Mouse (Mus musculus) liver, embryonic 14.5 days (tissue): ENCODE measurements at regions not wholly inside any gene's neighbourhood (a gene's known extent, or its start where the extent isn't known, plus 50 kb on each side); places are given as distances from the start of the nearest gene placed in this dataset.

Source experiments
- ATAC-seq: fragments of 200-750 bp; cut with Nextera tagmentation; 2 replicates; pipeline ENCODE4 v1.8.0; 2017; ENCODE audit warnings: moderate number of reproducible peaks, mild to moderate bottlenecking, moderate library complexity; ENCODE audit not compliant: insufficient read depth
- DNase-seq, 3 experiments: peaks; one replicate each; pipeline ENCODE4 v3.0.0-alpha.2; 2012 to 2013; ENCODE audit warnings: low read depth in 3 of 3, low spot score in 3 of 3
- H3K27ac ChIP-seq: fragments of 300-500 bp; sonication (generic); 2 replicates; pipeline ENCODE4 v1.5.1; 2014; ENCODE audit warnings: moderate library complexity, mild to moderate bottlenecking, control low read depth, inconsistent platforms
- H3K27me3 ChIP-seq: fragments of 300-500 bp; sonication (generic); 2 replicates; pipeline ENCODE4 v1.6.1; 2014; ENCODE audit warnings: mild to moderate bottlenecking, low read length, moderate library complexity; ENCODE audit not compliant: control insufficient read depth, insufficient read depth
- H3K36me3 ChIP-seq: fragments of 300-500 bp; sonication (generic); replicated peaks from 2 replicates; pipeline ENCODE4 v1.6.1; 2014; ENCODE audit warnings: low read depth; ENCODE audit not compliant: control insufficient read depth, insufficient read depth
- H3K4me1 ChIP-seq, 2 experiments: fragments of 200-500 bp in 1 of 2; fragments of 300-500 bp in 1 of 2; sonication (generic) in 1 of 2; replicated peaks; 2 replicates each; pipeline ENCODE4 v1.6.1; 2012 to 2014; ENCODE audit warnings: antibody characterized with exemption in 1 of 2, inconsistent platforms in 1 of 2, low read length in 1 of 2; ENCODE audit not compliant: control insufficient read depth in 2 of 2, insufficient read depth in 2 of 2
- H3K4me2 ChIP-seq: fragments of 300-500 bp; sonication (generic); 2 replicates; pipeline ENCODE4 v1.6.1; 2014; ENCODE audit warnings: low read depth, mild to moderate bottlenecking, control low read depth, moderate library complexity
- H3K4me3 ChIP-seq, 2 experiments: fragments of 200-500 bp in 1 of 2; fragments of 300-500 bp in 1 of 2; sonication (generic) in 1 of 2; 2 replicates each; pipeline ENCODE4 v1.5.1; 2012 to 2014; ENCODE audit warnings: low read depth in 2 of 2, low read length in 2 of 2, mild to moderate bottlenecking in 2 of 2, control low read depth in 1 of 2, inconsistent platforms in 1 of 2, moderate library complexity in 1 of 2; ENCODE audit not compliant: insufficient read depth in 1 of 2
- H3K9ac ChIP-seq: fragments of 300-500 bp; sonication (generic); replicated peaks from 2 replicates; pipeline ENCODE4 v1.6.1; 2014; ENCODE audit warnings: mild to moderate bottlenecking, control low read depth, moderate library complexity
- H3K9me3 ChIP-seq: fragments of 300-500 bp; sonication (generic); 2 replicates; pipeline ENCODE4 v1.6.1; 2016; ENCODE audit warnings: low read length, mixed read lengths; ENCODE audit not compliant: control insufficient read depth
- CTCF ChIP-seq: IDR thresholded peaks from 2 replicates; pipeline ENCODE4 v1.5.1; 2016; ENCODE audit warnings: antibody characterized with exemption, low read depth, control low read depth
- EP300 ChIP-seq: IDR thresholded peaks from 2 replicates; pipeline ENCODE4 v1.6.1; 2016; ENCODE audit warnings: antibody characterized with exemption, low read depth
- WGBS: fragments of 180-500 bp; shearing (Covaris S2); extraction: QIAGEN DNeasy Blood & Tissue Kit; methylation state at CpG from one replicate; pipeline ENCODE4 v1.1.7; 2014; ENCODE audit not compliant: insufficient replicate concordance; 5-methylcytosine and 5-hydroxymethylcytosine counted together

GRCm38 (mm10) chr7:58310096-58310495, 345.9 kb upstream of the Atp10a start:
- TF ChIP-seq EP300 (no peak), CTCF (no peak)
- no peaks in the 10 kb centered on the region for H3K27me3 ChIP-seq
- H3K9me3 ChIP-seq, result no peaks in the 10 kb centered on the region
- DNase-seq (no peak), ATAC-seq (no peak)
- H3K4me1 ChIP-seq, result no peaks in the 10 kb centered on the region
- H3K9ac ChIP-seq, result no peak overlapping the region
- no peak overlapping the region for H3K4me3 ChIP-seq
- H3K4me2 ChIP-seq, result no peak overlapping the region
- H3K27ac ChIP-seq, result no peak overlapping the region
- H3K36me3 ChIP-seq, result no peaks in the 10 kb centered on the region
- 43% methylated on average over 2 of the region's 2 CpGs for WGBS

- WGBS, result 33% methylated on average over 1 of the region's 1 CpGs
- Histone ChIP-seq H3K27ac (no peak overlapping the region), H3K9ac (no peak overlapping the region), H3K27me3 (no peaks in the 10 kb centered on the region), H3K36me3 (no peaks in the 10 kb centered on the region), H3K4me2 (no peak overlapping the region), H3K4me3 (no peak overlapping the region), H3K4me1 (no peaks in the 10 kb centered on the region), H3K9me3 (no peaks in the 10 kb centered on the region)
- ATAC-seq (no peak), DNase-seq (no peak)
- no peak for TF ChIP-seq CTCF
- TF ChIP-seq EP300, result no peak
These were observed 333.6 kb upstream of the Atp10a start for GRCm38 (mm10) chr7:58322381-58322780.

- TF ChIP-seq EP300 (no peak), CTCF (no peak)
- ATAC-seq (no peak), DNase-seq (no peak)
- Histone ChIP-seq H3K36me3 (no peaks in the 10 kb centered on the region), H3K27me3 (no peaks in the 10 kb centered on the region), H3K27ac (no peak overlapping the region), H3K9me3 (no peaks in the 10 kb centered on the region), H3K9ac (no peak overlapping the region), H3K4me3 (no peak overlapping the region), H3K4me1 (no peaks in the 10 kb centered on the region), H3K4me2 (no peak overlapping the region)
- 45% methylated on average over 1 of the region's 1 CpGs for WGBS
These were observed 288.6 kb upstream of the Atp10a start for GRCm38 (mm10) chr7:58367384-58367783.

GRCm38 (mm10) chr7:58383401-58383800, 272.6 kb upstream of the Atp10a start:
- no peak for TF ChIP-seq CTCF
- no peak for TF ChIP-seq EP300
- no peak overlapping the region for H3K4me2 ChIP-seq
- no peaks in the 10 kb centered on the region for H3K27me3 ChIP-seq
- H3K9ac ChIP-seq, result no peak overlapping the region
- no peaks in the 10 kb centered on the region for H3K36me3 ChIP-seq
- no peaks in the 10 kb centered on the region for H3K4me1 ChIP-seq
- H3K27ac ChIP-seq, result no peak overlapping the region
- H3K4me3 ChIP-seq, result no peak overlapping the region
- ATAC-seq (no peak), DNase-seq (no peak)
- no peaks in the 10 kb centered on the region for H3K9me3 ChIP-seq
- 53% methylated on average over 1 of the region's 1 CpGs for WGBS

GRCm38 (mm10) chr7:58388326-58388725, 267.6 kb upstream of the Atp10a start:
- Histone ChIP-seq H3K4me3 (no peak overlapping the region), H3K27ac (no peak overlapping the region), H3K36me3 (no peaks in the 10 kb centered on the region), H3K9me3 (no peaks in the 10 kb centered on the region), H3K4me2 (no peak overlapping the region), H3K9ac (no peak overlapping the region), H3K4me1 (no peaks in the 10 kb centered on the region), H3K27me3 (no peaks in the 10 kb centered on the region)
- ATAC-seq (no peak), DNase-seq (no peak)
- TF ChIP-seq CTCF (no peak), EP300 (no peak)
- 38% methylated on average over 1 of the region's 1 CpGs for WGBS
